Mouse (Mus musculus) erythroblast, embryonic 14.5 days (primary cell): ENCODE results near the gene Ahdc1. TPM values are rescaled to one million over a fixed set of nuclear protein-coding genes. Genes with fewer than 3 reads are reported as not detected.

ENCODE experiments used
- H3K27me3 ChIP-seq: 2 replicates; pipeline ENCODE4 v1.6.1; 2012; ENCODE audit warnings: inconsistent platforms; ENCODE audit not compliant: control insufficient read depth
- H3K36me3 ChIP-seq: 2 replicates; pipeline ENCODE4 v1.6.1; 2012; ENCODE audit warnings: mild to moderate bottlenecking, inconsistent platforms; ENCODE audit not compliant: control insufficient read depth
- H3K4me1 ChIP-seq: 2 replicates; pipeline ENCODE4 v1.6.1; 2012; ENCODE audit warnings: inconsistent platforms; ENCODE audit not compliant: control insufficient read depth
- H3K4me3 ChIP-seq: replicated peaks from 2 replicates; pipeline ENCODE3; 2012; ENCODE audit warnings: moderate library complexity, mild to moderate bottlenecking, inconsistent platforms
- H3K9me3 ChIP-seq: 2 replicates; pipeline ENCODE4 v1.6.1; 2012; ENCODE audit warnings: low read length, inconsistent platforms, mixed read lengths; ENCODE audit not compliant: control insufficient read depth
- GATA1 ChIP-seq: IDR thresholded peaks from 2 replicates; pipeline ENCODE4 v1.6.1; 2012; ENCODE audit warnings: low read length, inconsistent platforms, mixed read lengths
- TAL1 ChIP-seq: IDR thresholded peaks from 3 replicates; pipeline ENCODE4 v1.6.1; 2012; ENCODE audit warnings: low read length, inconsistent platforms, mixed read lengths
- polyA plus RNA-seq: library from polyadenylated mRNA; stranded (reverse); fragments of >175 nt; gene quantifications from 2 replicates; pipeline ENCODE4 v1.2.3, GENCODE M21; 2012

The Ahdc1 gene
- polyA plus RNA-seq, 1 experiment: 0.08 TPM

GRCm38 (mm10) chr4:133117556-133118411 is 106.7 kb downstream of the Ahdc1 start:
- no peaks in the 10 kb centered on the region for H3K9me3 ChIP-seq
- no peaks in the 10 kb centered on the region for H3K36me3 ChIP-seq
- no peak overlapping the region for H3K4me3 ChIP-seq
- H3K4me1 ChIP-seq: peaks cover 6% of the 10 kb centered on the region
- TF ChIP-seq TAL1: no peak
- TF ChIP-seq GATA1: no peak
- peaks cover 9% of the 10 kb centered on the region for H3K27me3 ChIP-seq

DNA sequence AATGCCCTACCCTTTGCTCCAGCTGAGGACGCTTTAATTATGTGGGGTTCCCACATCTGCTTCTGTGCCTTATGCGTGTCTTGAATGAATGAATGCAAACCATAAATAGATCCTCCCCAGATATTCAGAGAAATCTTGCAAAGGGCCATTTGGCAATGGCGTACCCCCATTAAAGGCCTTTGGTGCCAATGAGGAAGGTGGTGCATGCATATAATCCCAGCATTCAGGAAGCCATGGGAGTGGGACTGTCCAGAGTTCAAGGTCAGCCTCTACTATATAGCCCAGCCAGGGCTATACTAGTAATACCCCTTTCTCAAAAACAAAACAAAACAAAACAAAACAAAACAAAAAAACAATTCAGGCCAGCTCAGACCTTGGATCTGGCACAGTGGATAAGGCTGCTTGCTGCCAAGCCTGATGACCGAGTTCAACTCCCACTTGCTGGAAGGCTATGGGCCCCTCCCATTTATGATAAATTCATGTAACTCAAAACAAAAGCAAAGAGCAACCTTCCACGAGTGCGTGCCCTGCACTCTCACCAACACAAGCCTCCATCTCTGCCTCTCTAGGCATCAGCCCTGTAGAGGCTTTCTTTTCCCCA is 107.8 kb downstream of the Ahdc1 start:
- Histone ChIP-seq H3K4me1 (peaks cover 6% of the 10 kb centered on the region), H3K36me3 (no peaks in the 10 kb centered on the region)
- no peak for TF ChIP-seq GATA1
- no peak for TF ChIP-seq TAL1

DNA sequence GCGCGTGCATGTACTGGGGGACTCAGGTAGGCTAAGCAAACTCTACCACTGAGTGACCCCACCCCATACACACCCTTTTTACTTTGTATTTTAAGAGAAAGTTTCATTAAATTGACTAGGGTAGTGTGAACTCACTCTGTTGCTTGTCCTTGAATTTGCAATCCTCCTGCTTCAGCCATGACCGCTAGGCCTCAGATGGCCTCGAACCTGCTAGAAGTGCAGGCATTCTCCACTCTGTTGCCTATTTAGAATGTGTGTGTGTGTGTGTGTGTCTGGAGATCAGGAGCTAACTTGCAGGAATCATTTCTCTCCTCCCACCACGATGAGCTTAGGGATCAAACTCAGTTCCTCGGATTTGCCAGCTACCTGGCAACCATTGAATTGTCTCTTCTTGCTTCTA is 108.5 kb downstream of the Ahdc1 start:
- H3K9me3 ChIP-seq: peaks cover 3% of the 10 kb centered on the region
- peaks cover 6% of the 10 kb centered on the region for H3K4me1 ChIP-seq
- TF ChIP-seq GATA1 (no peak), TAL1 (no peak)
- H3K4me3 ChIP-seq: no peak overlapping the region
- H3K27me3 ChIP-seq: peaks cover 9% of the 10 kb centered on the region
- no peaks in the 10 kb centered on the region for H3K36me3 ChIP-seq

More for the DNA sequence above, 107.8 kb downstream of the Ahdc1 start:
- Histone ChIP-seq H3K27me3 (peaks cover 9% of the 10 kb centered on the region), H3K9me3 (no peaks in the 10 kb centered on the region), H3K4me3 (no peak overlapping the region)

GRCm38 (mm10) chr4:133120833-133121321 is 109.8 kb downstream of the Ahdc1 start:
- H3K4me3 ChIP-seq: no peak overlapping the region
- H3K27me3 ChIP-seq: peaks cover 9% of the 10 kb centered on the region
- TF ChIP-seq TAL1: no peak
- TF ChIP-seq GATA1: no peak
- H3K9me3 ChIP-seq: peaks cover 3% of the 10 kb centered on the region
- H3K4me1 ChIP-seq: peaks cover 6% of the 10 kb centered on the region
- no peaks in the 10 kb centered on the region for H3K36me3 ChIP-seq

DNA sequence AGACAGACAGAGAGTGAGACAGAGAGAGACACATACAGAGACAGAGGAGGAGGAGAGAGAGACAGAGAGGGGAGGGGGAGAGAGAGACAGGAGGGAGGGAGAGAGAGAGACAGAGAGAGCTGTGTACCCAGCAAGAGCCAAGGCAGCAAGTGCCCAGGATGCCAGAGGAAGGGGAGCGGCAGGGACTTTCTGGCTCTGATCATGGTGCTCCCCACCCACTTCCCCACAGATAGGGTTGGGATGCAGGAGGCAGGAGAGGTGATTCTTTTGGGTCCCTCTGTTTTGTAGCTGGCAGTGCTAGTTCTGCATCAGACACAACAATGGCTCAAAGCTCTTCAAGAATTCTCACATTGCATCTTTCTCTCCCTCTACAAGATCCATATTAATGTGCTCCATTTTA is 110.4 kb downstream of the Ahdc1 start:
- Histone ChIP-seq H3K36me3 (no peaks in the 10 kb centered on the region), H3K9me3 (peaks cover 3% of the 10 kb centered on the region), H3K4me3 (no peak overlapping the region), H3K4me1 (peaks cover 6% of the 10 kb centered on the region), H3K27me3 (peaks cover 9% of the 10 kb centered on the region)
- TF ChIP-seq GATA1 (no peak), TAL1 (no peak)

DNA sequence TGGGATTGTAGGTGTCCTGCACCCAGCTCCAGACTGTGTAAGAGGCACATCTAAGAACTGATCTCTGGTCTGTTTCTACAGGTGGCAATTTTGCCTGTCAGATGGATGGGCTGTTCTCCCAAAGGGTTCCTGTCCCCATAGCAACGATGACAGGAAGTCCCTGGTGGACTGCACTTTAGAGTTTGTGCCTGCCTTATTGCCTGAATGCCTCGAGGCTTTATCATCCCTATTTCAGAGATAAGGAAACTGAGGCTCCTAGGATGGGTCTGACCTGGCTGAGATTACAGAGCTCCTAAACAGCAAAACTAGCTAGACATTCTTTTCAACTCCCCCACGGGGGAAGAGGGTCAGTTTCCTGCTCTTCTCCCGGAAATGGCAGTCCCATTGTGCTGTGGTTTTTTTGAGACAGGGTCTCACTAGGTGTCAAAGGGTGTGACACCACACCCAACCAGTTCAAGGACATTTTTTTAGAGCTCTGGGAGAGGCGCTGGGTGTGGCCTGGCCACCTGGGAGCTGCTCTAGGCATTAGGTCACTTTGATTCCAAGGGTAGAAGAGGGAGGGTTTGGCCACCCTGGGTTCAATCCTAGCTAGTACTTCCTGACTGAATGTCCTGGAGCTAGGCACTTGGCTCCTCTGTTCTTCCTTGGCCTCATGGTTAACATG is 111.0 kb downstream of the Ahdc1 start:
- H3K9me3 ChIP-seq: peaks cover 3% of the 10 kb centered on the region
- peaks cover 9% of the 10 kb centered on the region for H3K27me3 ChIP-seq
- TF ChIP-seq GATA1: no peak
- TF ChIP-seq TAL1: no peak
- peaks cover 8% of the 10 kb centered on the region for H3K4me1 ChIP-seq
- H3K4me3 ChIP-seq: no peak overlapping the region
- H3K36me3 ChIP-seq: no peaks in the 10 kb centered on the region

- Histone ChIP-seq H3K36me3 (no peaks in the 10 kb centered on the region), H3K4me3 (no peak overlapping the region), H3K4me1 (peaks cover 29% of the 10 kb centered on the region), H3K27me3 (no peaks in the 10 kb centered on the region), H3K9me3 (peaks cover 3% of the 10 kb centered on the region)
- TF ChIP-seq GATA1: no peak
- TF ChIP-seq TAL1: no peak
Measured at GRCm38 (mm10) chr4:133127079-133127478, 116.0 kb downstream of the Ahdc1 start.

Other genes with a start within 250 kb of the Ahdc1 start
- gene Rpa2, start 242.9 kb upstream of the Ahdc1 start, polyA plus RNA-seq: 8.1 and 9.9 TPM in 2 replicates
- 0.05 and 0.13 TPM in 2 replicates for gene Themis2, start 214.9 kb upstream of the Ahdc1 start, polyA plus RNA-seq
- gene Ppp1r8, start 168.1 kb upstream of the Ahdc1 start, polyA plus RNA-seq: 1.9 and 2.6 TPM in 2 replicates
- gene Stx12, start 126.8 kb upstream of the Ahdc1 start, polyA plus RNA-seq: 0.36 and 0.46 TPM in 2 replicates
- gene Fam76a, start 88.7 kb upstream of the Ahdc1 start, polyA plus RNA-seq: 2.4 and 2.5 TPM in 2 replicates
- gene Fgr, start 37.2 kb upstream of the Ahdc1 start, polyA plus RNA-seq: 0.01 TPM in 1 of 2 replicates, not detected in the other
- gene Wasf2, start 119.2 kb downstream of the Ahdc1 start, polyA plus RNA-seq: 7.5 and 8.8 TPM in 2 replicates
- gene Cd164l2, start 200.9 kb downstream of the Ahdc1 start, polyA plus RNA-seq: not detected in 2 replicates
- gene Gpr3, start 201.3 kb downstream of the Ahdc1 start, polyA plus RNA-seq: not detected in 2 replicates
- 0.64 and 1.2 TPM in 2 replicates for gene Map3k6, start 229.6 kb downstream of the Ahdc1 start, polyA plus RNA-seq